Mouse (Mus musculus) heart, postnatal 0 days (tissue): ENCODE results near the gene Clba1.

ENCODE experiments used
- CTCF ChIP-seq: IDR thresholded peaks from 2 replicates; pipeline ENCODE4 v1.5.1; 2016; ENCODE audit warnings: antibody characterized with exemption, control low read depth, low read depth
- EP300 ChIP-seq: IDR thresholded peaks from 2 replicates; pipeline ENCODE4 v1.6.1; 2016; ENCODE audit warnings: antibody characterized with exemption, low read depth

- no peak for TF ChIP-seq CTCF
- TF ChIP-seq EP300 = no peak
Observed at GRCm38 (mm10) chr12:112858581-112859336, 50.0 kb downstream of the Clba1 start.
